Mouse (Mus musculus): ENCODE results near the gene Ccdc103. TPM values are rescaled to one million over a fixed set of nuclear protein-coding genes. Genes with fewer than 3 reads are reported as not detected.
A peak's percentile ranks its signal among the peaks of the same experiment; 100 is the strongest.

Gene Ccdc103
- total and polyA plus RNA-seq, 3 experiments, result 1.4 to 1.6 TPM; not detected in 1

DNA sequence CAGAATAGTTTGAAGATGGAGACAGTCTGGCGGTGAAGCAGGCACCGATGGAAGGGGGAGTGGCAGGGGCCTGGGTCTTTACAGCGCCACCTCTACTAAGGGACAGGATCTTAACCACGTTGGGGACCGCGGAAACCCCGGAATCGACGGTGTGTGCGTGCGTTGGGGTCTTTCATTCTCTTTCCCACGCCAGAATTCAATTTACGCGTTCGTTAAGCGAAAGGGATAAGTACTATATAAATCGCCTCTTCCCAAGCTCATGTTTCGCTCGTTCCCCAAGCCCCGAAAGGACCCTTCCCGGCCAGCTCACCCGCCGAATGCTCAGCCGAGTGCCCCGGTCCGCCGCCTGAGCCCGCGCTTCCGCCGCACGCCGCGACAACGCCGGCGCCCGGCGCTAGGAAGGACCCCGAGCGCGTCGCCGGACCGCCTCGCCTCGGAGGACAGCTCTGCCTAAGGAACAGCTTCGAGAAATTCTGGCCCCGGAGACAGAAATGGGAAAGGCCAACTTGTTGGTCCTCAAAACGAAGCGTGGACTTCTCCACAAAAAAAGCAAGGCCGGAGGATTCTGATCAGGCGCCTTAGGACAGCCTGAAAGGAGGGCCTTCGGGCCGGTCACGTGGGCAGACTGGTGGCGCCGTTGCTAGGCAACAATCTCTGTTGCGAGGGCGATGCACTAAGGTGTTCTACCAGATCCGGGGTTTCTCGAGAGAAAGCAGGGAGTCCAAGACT, at the start of gene Ccdc103, which contains the start of gene Eftud2 (continued):
- peak; percentile 84 for TF ChIP-seq TBP (IDR thresholded peaks at IDR 0.05; ENCODE audit: low read depth, low read length)
- peak; percentile 52 for TF ChIP-seq TCF12 (IDR thresholded peaks at IDR 0.05; ENCODE audit: low read depth, low read length)
- TF ChIP-seq NRF1 (IDR thresholded peaks at IDR 0.05; ENCODE audit: insufficient read depth, low read depth, low read length, poor library complexity, severe bottlenecking), result peak; percentile 33; the same call in 1 of the 2 replicates
- no peak for TF ChIP-seq SMC3 (IDR thresholded peaks at IDR 0.05; ENCODE audit: low read depth, low read length)

DNA sequence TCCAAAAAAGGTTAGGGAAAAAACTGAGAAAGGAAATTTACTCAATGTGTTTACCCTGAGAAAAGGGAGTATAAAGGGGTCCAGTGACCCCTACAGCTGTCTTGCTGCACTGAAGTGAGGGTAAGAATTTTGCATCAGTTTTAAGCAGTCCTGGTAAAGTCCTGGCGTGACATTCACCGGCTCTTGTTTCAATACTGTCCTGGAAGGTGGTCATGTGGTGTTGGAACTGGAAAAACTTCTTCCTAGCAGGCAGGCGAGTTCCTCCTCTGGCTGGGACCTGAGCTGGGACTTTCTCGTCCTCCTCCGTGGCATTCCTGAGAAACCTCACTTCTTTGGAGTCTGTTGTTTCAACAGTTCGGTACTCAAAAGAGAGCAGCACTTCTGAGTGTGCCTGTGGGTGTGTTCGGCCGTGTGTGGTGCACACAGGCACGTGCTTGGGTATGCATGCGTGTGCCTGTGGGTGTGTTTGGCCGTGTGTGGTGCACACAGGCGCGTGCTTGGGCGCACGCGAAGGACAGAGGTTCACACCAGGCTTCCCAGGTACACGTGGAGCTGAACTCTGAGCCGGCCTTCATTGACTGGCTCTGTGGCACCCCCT, 48.2 kb upstream of the Ccdc103 start:
- no peaks in the 10 kb centered on the region for H3K36me3 ChIP-seq (ENCODE audit: control insufficient read depth in 1 of 2, insufficient read depth in 2 of 2, low read length in 2 of 2)
- H3K4me3 ChIP-seq (ENCODE audit: control insufficient read depth in 1 of 2, insufficient read depth in 1 of 2, low read depth in 2 of 2, low read length in 2 of 2), result no peak overlapping the region
- DNase-seq (ENCODE audit: low read depth, low spot score), result no peak
- H3K27me3 ChIP-seq (ENCODE audit: control insufficient read depth in 1 of 2, insufficient read depth in 2 of 2, low read length in 2 of 2), result peaks cover 6 to 7% of the 10 kb centered on the region in 2 experiments; a peak in 3 of 4 replicates
- peaks cover 0 to 3% of the 10 kb centered on the region in 2 experiments; a peak in 1 of 4 replicates for H3K4me1 ChIP-seq (ENCODE audit: control insufficient read depth in 1 of 2, insufficient read depth in 2 of 2, low read length in 2 of 2)
- H3K79me2 ChIP-seq (ENCODE audit: control insufficient read depth, insufficient read depth, low read length, poor library complexity), result no peaks in the 10 kb centered on the region
- H3K9me3 ChIP-seq (replicated peaks; ENCODE audit: insufficient read depth, low read length), result no peaks in the 10 kb centered on the region
- TF ChIP-seq POLR2AphosphoS2 (IDR thresholded peaks at IDR 0.05; ENCODE audit: low read length) (no peak), SMC3 (IDR thresholded peaks at IDR 0.05; ENCODE audit: low read depth, low read length) (no peak), TCF12 (IDR thresholded peaks at IDR 0.05; ENCODE audit: low read depth, low read length) (no peak), TAL1 (IDR thresholded peaks at IDR 0.05; ENCODE audit: low read length) (no peak), RAD21 (IDR thresholded peaks at IDR 0.05; ENCODE audit: low read depth, low read length) (no peak), CHD1 (IDR thresholded peaks at IDR 0.05; ENCODE audit: low read depth, low read length) (no peak), KAT2A (conservative IDR thresholded peaks at IDR 0.05; ENCODE audit: low read depth, low read length) (no peak), POLR2A (IDR thresholded peaks at IDR 0.05; ENCODE audit: control insufficient read depth in 1 of 2, insufficient read depth in 1 of 2, low read depth in 1 of 2, low read length in 2 of 2, poor library complexity in 1 of 2) (no peak), HCFC1 (IDR thresholded peaks at IDR 0.05; ENCODE audit: low read depth, low read length) (no peak), UBTF (IDR thresholded peaks at IDR 0.05; ENCODE audit: borderline replicate concordance, insufficient read depth, low read depth, low read length) (no peak), ZKSCAN1 (IDR thresholded peaks at IDR 0.05; ENCODE audit: low read depth, low read length) (no peak), E2F4 (IDR thresholded peaks at IDR 0.05; ENCODE audit: borderline replicate concordance, low read depth, low read length) (no peak), MAFK (IDR thresholded peaks at IDR 0.05; ENCODE audit: borderline replicate concordance, low read depth, low read length) (no peak), GABPA (IDR thresholded peaks at IDR 0.05; ENCODE audit: low read depth, low read length) (no peak), MAX (IDR thresholded peaks at IDR 0.05; ENCODE audit: low read length) (no peak), NRF1 (IDR thresholded peaks at IDR 0.05; ENCODE audit: insufficient read depth, low read depth, low read length, poor library complexity, severe bottlenecking) (no peak), MEF2A (IDR thresholded peaks at IDR 0.05; ENCODE audit: extremely low read depth, insufficient replicate concordance, low read depth, low read length, poor library complexity, severe bottlenecking) (no peak), MXI1 (IDR thresholded peaks at IDR 0.05; ENCODE audit: low read depth, low read length) (no peak), MYC (IDR thresholded peaks at IDR 0.05; ENCODE audit: low read depth, low read length) (no peak)
- H3K9ac ChIP-seq (ENCODE audit: control insufficient read depth, low read depth, low read length, poor library complexity, severe bottlenecking), result no peak overlapping the region
- no peak overlapping the region for H3K27ac ChIP-seq (ENCODE audit: control insufficient read depth, low read depth, low read length)

Measured in MEL (cell line).